Mouse (Mus musculus) Muller cell, postnatal 12 days (primary cell): ENCODE measurements around the gene Zfp385a.
A peak's percentile ranks its signal among the peaks of the same experiment; 100 is the strongest.

Source experiments
- DNase-seq: peaks from one replicate; pipeline ENCODE4 v3.0.0-alpha.2; 2015; ENCODE audit errors: inconsistent ontology term

Zfp385a gene

GRCm38 (mm10) chr15:103338829-103339165 is 1.1 kb downstream of the Zfp385a start:
- DNase-seq, result no peak

GRCm38 (mm10) chr15:103336996-103337667 is 2.8 kb downstream of the Zfp385a start:
- no peak for DNase-seq

- no peak for DNase-seq
Measured at GRCm38 (mm10) chr15:103335488-103336235, 4.2 kb downstream of the Zfp385a start.

GRCm38 (mm10) chr15:103335040-103335439 is 4.9 kb downstream of the Zfp385a start:
- DNase-seq, result no peak

- DNase-seq, result peak; percentile 75
Measured at GRCm38 (mm10) chr15:103334194-103334593, 5.7 kb downstream of the Zfp385a start.

GRCm38 (mm10) chr15:103333738-103334137 is 6.2 kb downstream of the Zfp385a start:
- DNase-seq, result no peak

- no peak for DNase-seq
Measured at GRCm38 (mm10) chr15:103333081-103333615, 6.7 kb downstream of the Zfp385a start.

GRCm38 (mm10) chr15:103323455-103324247 is 16.2 kb downstream of the Zfp385a start:
- DNase-seq, result peak; percentile 91

- peak; percentile 61 for DNase-seq
Measured at GRCm38 (mm10) chr15:103323070-103323454, 16.8 kb downstream of the Zfp385a start.

GRCm38 (mm10) chr15:103322396-103322795 is 17.5 kb downstream of the Zfp385a start:
- DNase-seq, result no peak

GRCm38 (mm10) chr15:103321076-103321475 is 18.8 kb downstream of the Zfp385a start:
- DNase-seq, result no peak

GRCm38 (mm10) chr15:103318201-103318816 is 21.6 kb downstream of the Zfp385a start:
- DNase-seq, result no peak

GRCm38 (mm10) chr15:103317731-103318130 is 22.2 kb downstream of the Zfp385a start:
- no peak for DNase-seq

GRCm38 (mm10) chr15:103317120-103317519 is 22.8 kb downstream of the Zfp385a start:
- no peak for DNase-seq

- no peak for DNase-seq
Measured at GRCm38 (mm10) chr15:103315979-103316776, 23.7 kb downstream of the Zfp385a start.

- peak; percentile 75 for DNase-seq
Measured at GRCm38 (mm10) chr15:103315011-103315502, 24.8 kb downstream of the Zfp385a start.

GRCm38 (mm10) chr15:103314181-103314580 is 25.7 kb downstream of the Zfp385a start:
- DNase-seq, result no peak

GRCm38 (mm10) chr15:103313495-103314095 is 26.3 kb downstream of the Zfp385a start:
- peak; percentile 47 for DNase-seq

GRCm38 (mm10) chr15:103310365-103310910 is 29.5 kb downstream of the Zfp385a start, which contains the start of gene Gpr84:
Gpr84 (minus strand) TSS chr15:103310612.
- DNase-seq, result no peak
